Mouse (Mus musculus) myocyte (in vitro differentiated cells): ENCODE results near the gene Ahcyl1.

Experiments used
- CEBPB ChIP-seq: IDR thresholded peaks from 2 replicates; pipeline ENCODE4 v1.6.1; 2011; ENCODE audit warnings: mild to moderate bottlenecking, moderate library complexity; ENCODE audit not compliant: poor library complexity, insufficient read depth, severe bottlenecking
- E2F4 ChIP-seq: IDR thresholded peaks from one replicate; pipeline ENCODE4 v1.6.1; 2011; ENCODE audit warnings: mild to moderate bottlenecking, control low read depth, moderate library complexity; ENCODE audit not compliant: insufficient read depth
- MAX ChIP-seq: IDR thresholded peaks from one replicate; pipeline ENCODE4 v1.6.1; 2011; ENCODE audit warnings: low read depth, mild to moderate bottlenecking, control low read depth
- MYOD1 ChIP-seq, 3 experiments: IDR thresholded peaks; one replicate each; pipeline ENCODE4 v1.6.1; 2011; ENCODE audit warnings: control low read depth in 2 of 3, low read depth in 2 of 3, mild to moderate bottlenecking in 2 of 3, moderate library complexity in 1 of 3; ENCODE audit not compliant: insufficient read length in 2 of 3, control insufficient read depth in 1 of 3
- MYOG ChIP-seq, 3 experiments: IDR thresholded peaks; one replicate each; pipeline ENCODE4 v1.6.1; 2011; ENCODE audit warnings: control low read depth in 2 of 3, low read depth in 2 of 3, mild to moderate bottlenecking in 2 of 3; ENCODE audit not compliant: insufficient read length in 2 of 3, control insufficient read depth in 1 of 3, insufficient read depth in 1 of 3
- POLR2A ChIP-seq: IDR thresholded peaks from one replicate; pipeline ENCODE4 v1.6.1; 2011; ENCODE audit warnings: low read depth, mild to moderate bottlenecking, control low read depth, moderate library complexity; ENCODE audit not compliant: insufficient read length
- POLR2AphosphoS2 ChIP-seq: IDR thresholded peaks from one replicate; pipeline ENCODE4 v1.6.1; 2011; ENCODE audit warnings: low read depth, control low read depth; ENCODE audit not compliant: insufficient read length
- REST ChIP-seq: IDR thresholded peaks from one replicate; pipeline ENCODE4 v1.6.1; 2011; ENCODE audit warnings: mild to moderate bottlenecking, control low read depth, moderate library complexity; ENCODE audit not compliant: insufficient read depth, insufficient read length
- SRF ChIP-seq: IDR thresholded peaks from one replicate; pipeline ENCODE4 v1.6.1; 2011; ENCODE audit warnings: low read depth; ENCODE audit not compliant: control insufficient read depth, insufficient read length
- TCF12 ChIP-seq: IDR thresholded peaks from one replicate; pipeline ENCODE4 v1.6.1; 2011; ENCODE audit warnings: mild to moderate bottlenecking, control low read depth; ENCODE audit not compliant: poor library complexity, insufficient read depth, severe bottlenecking
- USF1 ChIP-seq: IDR thresholded peaks from one replicate; pipeline ENCODE4 v1.6.1; 2011; ENCODE audit warnings: low read depth, mild to moderate bottlenecking, control low read depth, moderate library complexity

- TF ChIP-seq MAX (no peak), POLR2A (no peak), USF1 (no peak), E2F4 (no peak), MYOD1 (IDR thresholded peaks at IDR 0.05; ENCODE audit: control insufficient read depth in 1 of 3, insufficient read length in 2 of 3, low read depth in 2 of 3) (no peak), MYOG (IDR thresholded peaks at IDR 0.05; ENCODE audit: control insufficient read depth in 1 of 3, insufficient read depth in 1 of 3, insufficient read length in 2 of 3, low read depth in 2 of 3) (no peak), SRF (no peak), POLR2AphosphoS2 (no peak), TCF12 (no peak), REST (no peak), CEBPB (no peak)
Observed at GRCm38 (mm10) chr3:107659000-107659399, 37.4 kb downstream of the Ahcyl1 start.
